Mouse (Mus musculus) liver, postnatal 0 days (tissue): ENCODE data around the gene Ubr4. TPM values are rescaled to one million over a fixed set of nuclear protein-coding genes. Genes with fewer than 3 reads are reported as not detected.
A peak's percentile ranks its signal among the peaks of the same experiment; 100 is the strongest.
"Not testable (repeated sequence)": the region's sequence is repeated elsewhere in the genome, so short reads cannot be mapped to it uniquely, and the experiment has no call there.

Experiments
- ATAC-seq: fragments of 200-750 bp; cut with Nextera tagmentation; 2 replicates; pipeline ENCODE4 v1.8.0; 2017; ENCODE audit warnings: mild to moderate bottlenecking, moderate library complexity
- DNase-seq: peaks from one replicate; pipeline ENCODE4 v3.0.0-alpha.2; 2016
- H3K27ac ChIP-seq: fragments of 300-500 bp; sonication (generic); 2 replicates; pipeline ENCODE4 v1.5.1; 2014; ENCODE audit warnings: antibody characterized with exemption, moderate library complexity, mild to moderate bottlenecking, low read depth
- H3K27me3 ChIP-seq: fragments of 300-500 bp; sonication (generic); 2 replicates; pipeline ENCODE4 v1.6.1; 2014; ENCODE audit warnings: low read length, control low read depth, mixed read lengths; ENCODE audit not compliant: insufficient read depth
- H3K36me3 ChIP-seq: fragments of 300-500 bp; sonication (generic); replicated peaks from 2 replicates; pipeline ENCODE4 v1.6.1; 2014; ENCODE audit warnings: mild to moderate bottlenecking, control low read depth, low read length, moderate library complexity, mixed read lengths; ENCODE audit not compliant: insufficient read depth
- H3K4me1 ChIP-seq: fragments of 300-500 bp; sonication (generic); 2 replicates; pipeline ENCODE4 v1.6.1; 2014; ENCODE audit warnings: antibody characterized with exemption, mild to moderate bottlenecking, control low read depth; ENCODE audit not compliant: insufficient read depth
- H3K4me2 ChIP-seq: fragments of 300-500 bp; sonication (generic); 2 replicates; pipeline ENCODE4 v1.6.1; 2014; ENCODE audit warnings: low read depth, mild to moderate bottlenecking, low read length, moderate library complexity, mixed read lengths
- H3K4me3 ChIP-seq: fragments of 300-500 bp; sonication (generic); 2 replicates; pipeline ENCODE4 v1.5.1; 2014; ENCODE audit warnings: low read depth, low read length
- H3K9ac ChIP-seq: fragments of 300-500 bp; sonication (generic); replicated peaks from 2 replicates; pipeline ENCODE4 v1.6.1; 2014; ENCODE audit warnings: mild to moderate bottlenecking, moderate library complexity
- H3K9me3 ChIP-seq: fragments of 300-500 bp; sonication (generic); 2 replicates; pipeline ENCODE4 v1.6.1; 2016; ENCODE audit warnings: mild to moderate bottlenecking, control low read depth, low read length, mixed read lengths
- CTCF ChIP-seq: sonication (generic); IDR thresholded peaks from 2 replicates; pipeline ENCODE4 v1.5.1; 2016; ENCODE audit warnings: antibody characterized with exemption, low read depth
- EP300 ChIP-seq: IDR thresholded peaks from 2 replicates; pipeline ENCODE4 v1.6.1; 2016; ENCODE audit warnings: antibody characterized with exemption, low read depth, mild to moderate bottlenecking
- WGBS: fragments of 180-500 bp; shearing (Covaris S2); extraction: QIAGEN DNeasy Blood & Tissue Kit; methylation state at CpG from one replicate; pipeline ENCODE4 v1.1.7; 2014; ENCODE audit not compliant: insufficient replicate concordance; 5-methylcytosine and 5-hydroxymethylcytosine counted together
- polyA plus RNA-seq: library from polyadenylated mRNA; unstranded; fragments of >200 nt; fragmentation: Nextera tagmentation; extraction: Ambion mirVana; gene quantifications from 2 replicates; pipeline ENCODE4 v1.2.1, GENCODE M21; 2015

The Ubr4 gene
- polyA plus RNA-seq, 1 experiment from 2014 or later, result 24.7 TPM

DNA sequence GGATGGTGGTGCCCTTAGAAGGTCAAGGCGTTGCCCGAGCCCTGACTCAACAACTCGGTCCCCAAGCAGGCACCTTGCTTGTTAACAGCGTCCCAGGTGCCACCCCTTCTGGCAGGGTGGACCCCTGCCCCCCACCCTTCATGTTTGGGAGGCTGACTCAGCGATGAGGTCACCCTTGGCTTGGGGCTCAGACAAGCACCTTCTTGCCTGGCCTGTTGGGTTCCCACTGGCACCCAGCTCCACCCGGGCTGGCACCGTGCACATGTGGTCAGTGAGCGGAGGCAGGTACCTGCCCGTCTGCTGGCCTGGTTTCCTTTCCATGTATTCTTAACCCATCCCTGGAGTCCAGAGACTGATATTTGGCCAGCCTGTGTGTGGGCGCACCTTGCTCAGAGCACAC lies 169.5 kb downstream of the Ubr4 start:
- no peak overlapping the region for H3K27ac ChIP-seq
- 76% methylated on average over 10 of the region's 10 CpGs for WGBS
- H3K4me1 ChIP-seq, result peaks cover 5% of the 10 kb centered on the region; the same call in 1 of the 2 replicates
- H3K4me3 ChIP-seq, result no peak overlapping the region
- no peaks in the 10 kb centered on the region for H3K36me3 ChIP-seq
- TF ChIP-seq CTCF (no peak), EP300 (no peak)
- ATAC-seq, result no peak
- H3K9ac ChIP-seq, result no peak overlapping the region
- no peaks in the 10 kb centered on the region for H3K9me3 ChIP-seq
- H3K4me2 ChIP-seq, result no peak overlapping the region
- H3K27me3 ChIP-seq, result no peaks in the 10 kb centered on the region
- no peak for DNase-seq

DNA sequence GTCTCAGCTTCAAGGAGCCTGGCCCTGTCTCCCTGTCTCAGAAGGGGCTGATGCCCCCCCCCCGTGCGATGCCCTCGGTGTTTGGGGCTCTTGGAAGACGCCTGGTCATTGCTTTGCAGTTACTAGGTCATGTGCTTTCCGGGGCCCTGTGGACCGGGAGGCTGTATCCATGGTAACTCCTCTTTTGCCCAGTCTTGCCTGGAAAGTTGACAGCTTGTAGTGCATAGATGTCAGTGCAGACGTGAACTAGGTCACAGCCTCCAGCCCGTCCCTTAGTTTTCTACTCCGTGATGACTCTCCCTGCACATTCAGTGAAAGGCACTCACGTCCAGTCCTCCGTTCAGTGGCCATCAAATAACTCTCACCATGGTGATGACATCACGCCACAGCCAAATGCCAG lies 174.1 kb downstream of the Ubr4 start:
- no peaks in the 10 kb centered on the region for H3K36me3 ChIP-seq
- H3K4me3 ChIP-seq, result no peak overlapping the region
- H3K9ac ChIP-seq, result no peak overlapping the region
- ATAC-seq (no peak), DNase-seq (no peak)
- TF ChIP-seq EP300 (no peak), CTCF (no peak)
- H3K9me3 ChIP-seq, result no peaks in the 10 kb centered on the region
- H3K27me3 ChIP-seq, result no peaks in the 10 kb centered on the region
- H3K27ac ChIP-seq, result no peak overlapping the region
- WGBS, result 70% methylated on average over 12 of the region's 12 CpGs
- no peak overlapping the region for H3K4me2 ChIP-seq
- no peaks in the 10 kb centered on the region for H3K4me1 ChIP-seq

DNA sequence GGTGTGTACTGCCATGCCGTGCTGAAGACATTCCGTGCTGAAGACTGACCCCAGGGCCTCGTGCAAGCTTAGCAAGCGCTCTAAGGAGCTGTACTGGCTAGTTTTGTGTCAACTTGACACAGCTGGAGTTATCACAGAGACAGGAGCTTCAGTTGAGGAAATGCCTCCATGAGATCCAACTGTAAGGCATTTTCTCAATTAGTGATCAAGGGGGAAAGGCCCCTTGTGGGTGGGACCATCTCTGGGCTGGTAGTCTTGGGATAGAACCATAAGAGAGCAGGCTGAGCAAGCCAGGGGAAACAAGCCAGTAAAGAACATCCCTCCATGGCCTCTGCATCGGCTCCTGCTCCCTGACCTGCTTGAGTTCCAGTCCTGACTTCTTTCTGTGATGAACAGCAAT lies 177.8 kb downstream of the Ubr4 start, which contains the start of gene Iffo2:
TSS of gene Iffo2 (plus strand) at position 301 of the 400 bp plus-strand sequence.
- not testable (repeated sequence) for H3K36me3 ChIP-seq, H3K4me1 ChIP-seq, H3K27me3 ChIP-seq, ATAC-seq, H3K4me3 ChIP-seq, H3K27ac ChIP-seq, H3K9ac ChIP-seq, DNase-seq, H3K4me2 ChIP-seq, H3K9me3 ChIP-seq
- WGBS, result 76% methylated on average over 5 of the region's 5 CpGs

DNA sequence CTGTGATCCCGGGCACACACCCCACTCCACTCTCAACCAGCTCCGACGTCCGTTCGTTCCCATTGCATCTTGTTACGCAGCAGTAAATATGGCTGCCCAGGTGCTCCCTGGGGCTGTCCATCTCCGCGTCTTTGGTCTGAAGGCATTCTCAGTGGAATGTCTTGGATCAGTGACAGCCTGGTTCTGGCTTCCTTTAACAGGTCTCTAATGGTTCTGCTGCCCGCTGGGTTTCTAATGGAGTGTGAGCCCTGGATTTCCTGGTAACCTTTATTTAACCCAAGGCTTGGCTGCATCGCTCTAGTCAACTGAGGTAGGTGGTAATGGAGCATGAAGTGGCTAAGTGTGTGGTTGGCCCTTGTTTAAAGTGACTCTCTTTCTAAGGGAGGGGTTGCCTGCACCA lies 179.7 kb downstream of the Ubr4 start:
- H3K4me2 ChIP-seq, result no peak overlapping the region
- no peak for ATAC-seq
- no peaks in the 10 kb centered on the region for H3K27me3 ChIP-seq
- no peak overlapping the region for H3K9ac ChIP-seq
- no peaks in the 10 kb centered on the region for H3K36me3 ChIP-seq
- H3K4me1 ChIP-seq, result peaks cover 9% of the 10 kb centered on the region; the same call in 1 of the 2 replicates
- WGBS, result 87% methylated on average over 10 of the region's 10 CpGs
- no peak for DNase-seq
- TF ChIP-seq EP300 (no peak), CTCF (no peak)
- no peak overlapping the region for H3K27ac ChIP-seq
- H3K9me3 ChIP-seq, result no peaks in the 10 kb centered on the region
- no peak overlapping the region for H3K4me3 ChIP-seq

DNA sequence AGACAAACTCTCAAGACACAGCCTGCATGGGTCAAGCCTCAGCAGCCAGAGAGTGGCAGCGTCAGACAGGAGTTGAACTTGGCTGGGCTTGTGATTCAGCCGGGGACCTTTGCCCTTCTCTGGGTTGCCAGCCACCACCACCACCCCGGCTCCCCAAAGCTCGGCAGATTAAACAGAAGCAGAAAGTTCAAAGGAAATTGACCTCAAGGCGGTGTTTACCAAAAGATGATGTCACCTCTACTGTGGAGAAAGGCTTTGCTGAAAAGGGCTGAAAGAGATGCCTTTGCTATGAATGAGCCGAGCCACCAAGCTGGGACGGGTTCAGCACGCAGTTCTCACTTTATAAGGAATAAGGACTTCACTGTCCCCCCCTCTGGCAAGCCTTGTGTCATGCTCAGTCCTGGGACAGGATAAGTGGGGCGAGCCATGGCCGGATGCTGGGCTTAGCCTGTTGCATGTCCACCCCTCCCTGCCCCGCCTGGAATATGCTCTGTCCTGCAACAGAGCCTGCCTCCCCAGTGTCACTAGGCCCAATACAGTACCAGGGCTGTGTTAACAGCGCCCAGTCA lies 182.8 kb downstream of the Ubr4 start:
- 0 out of 2 replicates have a peak, but pooled peaks have one; percentile 11 for TF ChIP-seq EP300
- peak; percentile 40 for TF ChIP-seq CTCF
- 39% methylated on average over 12 of the region's 12 CpGs for WGBS
- ATAC-seq (peak; percentile 91), DNase-seq (peak; percentile 73)
- Histone ChIP-seq H3K27ac (peak overlapping the region; percentile 91), H3K4me1 (peaks cover 9% of the 10 kb centered on the region; the same call in 1 of the 2 replicates), H3K4me2 (0 out of 2 replicates have a peak overlapping the region, but pooled peaks have one; percentile 13), H3K36me3 (no peaks in the 10 kb centered on the region), H3K9ac (no peak overlapping the region; the same call in 1 of the 2 replicates), H3K27me3 (no peaks in the 10 kb centered on the region), H3K4me3 (no peak overlapping the region), H3K9me3 (no peaks in the 10 kb centered on the region)

DNA sequence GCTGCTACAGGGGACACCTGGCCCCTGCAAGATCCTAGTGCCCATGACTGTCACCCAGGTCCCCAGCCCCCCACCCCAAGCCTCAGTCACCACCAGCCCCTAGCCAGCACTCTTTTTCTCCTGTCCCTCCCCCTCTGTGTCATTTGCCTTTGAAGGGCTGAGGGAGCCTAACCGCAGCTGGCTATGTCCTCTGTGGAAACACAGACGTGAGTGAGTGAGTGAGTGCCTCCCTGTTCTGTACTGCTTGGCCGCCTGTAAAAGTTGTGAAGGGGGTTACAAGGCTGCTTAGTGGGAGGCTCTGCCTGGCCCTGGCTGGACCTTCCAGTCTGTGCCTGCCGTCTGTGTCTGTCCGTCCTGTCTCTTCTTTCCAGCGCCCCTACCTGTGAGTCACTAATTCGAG lies 183.3 kb downstream of the Ubr4 start:
- ATAC-seq (peak; percentile 30), DNase-seq (no peak)
- no peaks in the 10 kb centered on the region for H3K36me3 ChIP-seq
- H3K4me1 ChIP-seq, result peaks cover 9% of the 10 kb centered on the region; the same call in 1 of the 2 replicates
- H3K9me3 ChIP-seq, result no peaks in the 10 kb centered on the region
- 61% methylated on average over 7 of the region's 7 CpGs for WGBS
- no peaks in the 10 kb centered on the region for H3K27me3 ChIP-seq
- TF ChIP-seq EP300 (no peak), CTCF (no peak)
- H3K4me3 ChIP-seq, result no peak overlapping the region
- H3K27ac ChIP-seq, result peak overlapping the region; percentile 91
- no peak overlapping the region; the same call in 1 of the 2 replicates for H3K9ac ChIP-seq
- 0 out of 2 replicates have a peak overlapping the region, but pooled peaks have one; percentile 13 for H3K4me2 ChIP-seq
